In the genomic region with DNA sequence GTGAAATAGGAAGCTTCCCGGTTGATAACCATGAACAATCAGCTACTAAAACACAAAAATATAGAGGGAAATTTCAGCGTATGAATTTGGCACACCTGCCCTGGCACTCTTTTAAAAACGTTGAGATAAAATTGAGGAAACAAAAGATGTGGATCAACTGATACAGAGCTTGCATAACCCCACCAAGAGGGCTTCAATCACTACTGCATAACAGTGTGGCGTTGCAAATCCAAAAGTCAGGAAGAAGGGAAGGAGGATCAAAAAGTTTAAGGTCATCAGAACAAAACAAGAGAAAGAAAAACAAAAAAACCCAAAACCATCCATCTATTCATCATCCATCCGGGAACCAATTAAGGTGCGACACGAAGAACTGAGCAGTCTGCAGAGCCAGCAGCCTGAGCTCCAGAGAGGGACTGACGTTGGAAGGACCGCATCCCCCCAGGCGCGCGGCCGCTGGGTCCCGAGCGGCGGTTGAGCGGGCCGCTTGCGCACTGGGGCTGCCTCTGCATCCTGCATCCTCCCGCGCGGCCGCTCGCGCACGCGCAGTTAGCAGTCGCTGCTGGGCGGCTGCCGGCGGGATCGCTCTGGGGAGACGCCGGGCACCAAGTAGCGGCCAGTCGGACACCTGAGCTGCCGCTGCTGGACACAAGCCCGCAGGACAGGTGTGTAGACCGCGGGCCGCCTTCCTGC, we compare ENCODE assay signal across 7 mouse cellular contexts. TPM values are rescaled to one million over a fixed set of nuclear protein-coding genes. Genes with fewer than 3 reads are reported as not detected.
DNase-seq lines count a peak whose midpoint lies in the region; ATAC-seq lines count a peak whose summit lies in the region.

Gene Clgn (plus strand): TSS at position 552 of the 690 bp plus-strand sequence.

- H3K9ac ChIP-seq in hindbrain, embryonic 13.5 days, result peak within 1 kb of the TSS; percentile 88

- H3K4me2 ChIP-seq in hindbrain, embryonic 13.5 days, result peak within 1 kb of the TSS; percentile 87

- H3K9me3 ChIP-seq in forebrain, embryonic 10.5 days, result no peaks in the 10 kb centered on the region
- H3K9me3 ChIP-seq in hindbrain, embryonic 13.5 days, result no peaks in the 10 kb centered on the region

- 5% methylated on average over 41 of the region's 41 CpGs for WGBS in forebrain, embryonic 10.5 days
- 5% methylated on average over 41 of the region's 41 CpGs for WGBS in hindbrain, embryonic 13.5 days

- DNase-seq in T-cell, adult 2 months (ENCODE audit: low spot score), result peak; percentile 8
- DNase-seq in brain, embryonic 18.5 days (ENCODE audit: low read depth, low spot score), result peak; percentile 37
- DNase-seq in forebrain, embryonic 10.5 days (ENCODE audit: extremely low spot score, low spot score), result peak; percentile 77
- peak; percentile 75 for DNase-seq in layer of hippocampus, postnatal 36 days
- peak; percentile 36 for DNase-seq in lung, postnatal 14 days
- peak; percentile 78 for DNase-seq in right cerebral cortex, adult 2 months (ENCODE audit: low spot score in 2 of 2)

- H3K4me3 ChIP-seq in forebrain, embryonic 10.5 days, result peak within 1 kb of the TSS; percentile 77
- peak within 1 kb of the TSS; percentile 79 for H3K4me3 ChIP-seq in hindbrain, embryonic 13.5 days

- ATAC-seq in hindbrain, embryonic 13.5 days (ENCODE audit: low FRiP score), result peak; percentile 96

- no peaks in the 10 kb centered on the region for H3K36me3 ChIP-seq in forebrain, embryonic 10.5 days (replicated peaks)
- peaks cover 4% of the 10 kb centered on the region; the same call in 1 of the 2 replicates for H3K36me3 ChIP-seq in hindbrain, embryonic 13.5 days

- H3K27ac ChIP-seq in forebrain, embryonic 10.5 days, result peak within 1 kb of the TSS; percentile 81
- no peak within 1 kb of the TSS for H3K27ac ChIP-seq in hindbrain, embryonic 13.5 days

- H3K27me3 ChIP-seq in forebrain, embryonic 10.5 days (ENCODE audit: poor library complexity, severe bottlenecking), result peaks cover 30% of the 10 kb centered on the region
- H3K27me3 ChIP-seq in hindbrain, embryonic 13.5 days, result peaks cover 9% of the 10 kb centered on the region

- H3K4me1 ChIP-seq in forebrain, embryonic 10.5 days, result peaks cover 13% of the 10 kb centered on the region
- H3K4me1 ChIP-seq in hindbrain, embryonic 13.5 days (replicated peaks), result peaks cover 6% of the 10 kb centered on the region; the same call in 1 of the 2 replicates

RNA-seq across cellular contexts. Expression of gene Clgn, which starts in this region (rescaled TPM):
- 3.7 and 4.0 TPM in 2 replicates for polyA plus RNA-seq in forebrain, embryonic 10.5 days (2016; fragmentation: Nextera tagmentation; extraction: Ambion mirVana)
- polyA plus RNA-seq in hindbrain, embryonic 13.5 days (2015; fragmentation: Nextera tagmentation; extraction: Ambion mirVana), result 9.2 and 9.6 TPM in 2 replicates
- total RNA-seq in layer of hippocampus, postnatal 36 days (2021), result 1 to 10 TPM; 8.3 to 9.2 TPM

Comparison
In these comparisons a context has a peak if more than half of its experiments do, and no peak if none do; other contexts are left out.
1. DNase-seq: peak in every context shown above with its lines; median percentile 78 in right cerebral cortex, adult 2 months; 77 in forebrain, embryonic 10.5 days; 75 in layer of hippocampus, postnatal 36 days; 37 in brain, embryonic 18.5 days; 36 in lung, postnatal 14 days; 8 in T-cell, adult 2 months.